Mouse (Mus musculus) adrenal gland, postnatal 4 days (tissue): Measurements from ENCODE around the gene G2e3. TPM values are rescaled to one million over a fixed set of nuclear protein-coding genes. Genes with fewer than 3 reads are reported as not detected.

Experiments
- DNase-seq, 2 experiments: peaks; one replicate each; pipeline ENCODE4 v3.0.0; 2021 to 2022; ENCODE audit warnings: low spot score in 2 of 2, mixed read lengths in 2 of 2
- long read RNA-seq, 2 experiments: library from polyadenylated mRNA; stranded (forward); transcript quantifications; one replicate each; pipeline ENCODE4 v2.0.0; 2021
- total RNA-seq, 2 experiments: library from RNA; stranded (reverse); gene quantifications; 2 replicates each; pipeline ENCODE4 v1.2.3; 2021

The G2e3 gene
- total RNA-seq, result 10 to 100 TPM; 22.2 to 22.4 TPM
- long read RNA-seq, experiment 1, partial matches to known transcripts, result 0 of 4 reads
- long read RNA-seq, experiment 1, other reads (novel, unspliced or antisense), result 3 of 4 reads
- long read RNA-seq, experiment 2, full-length matches to known transcripts, result 9 of 13 reads
- long read RNA-seq, experiment 2, partial matches to known transcripts, result 2 of 13 reads
- long read RNA-seq, experiment 2, other reads (novel, unspliced or antisense), result 2 of 13 reads

DNA sequence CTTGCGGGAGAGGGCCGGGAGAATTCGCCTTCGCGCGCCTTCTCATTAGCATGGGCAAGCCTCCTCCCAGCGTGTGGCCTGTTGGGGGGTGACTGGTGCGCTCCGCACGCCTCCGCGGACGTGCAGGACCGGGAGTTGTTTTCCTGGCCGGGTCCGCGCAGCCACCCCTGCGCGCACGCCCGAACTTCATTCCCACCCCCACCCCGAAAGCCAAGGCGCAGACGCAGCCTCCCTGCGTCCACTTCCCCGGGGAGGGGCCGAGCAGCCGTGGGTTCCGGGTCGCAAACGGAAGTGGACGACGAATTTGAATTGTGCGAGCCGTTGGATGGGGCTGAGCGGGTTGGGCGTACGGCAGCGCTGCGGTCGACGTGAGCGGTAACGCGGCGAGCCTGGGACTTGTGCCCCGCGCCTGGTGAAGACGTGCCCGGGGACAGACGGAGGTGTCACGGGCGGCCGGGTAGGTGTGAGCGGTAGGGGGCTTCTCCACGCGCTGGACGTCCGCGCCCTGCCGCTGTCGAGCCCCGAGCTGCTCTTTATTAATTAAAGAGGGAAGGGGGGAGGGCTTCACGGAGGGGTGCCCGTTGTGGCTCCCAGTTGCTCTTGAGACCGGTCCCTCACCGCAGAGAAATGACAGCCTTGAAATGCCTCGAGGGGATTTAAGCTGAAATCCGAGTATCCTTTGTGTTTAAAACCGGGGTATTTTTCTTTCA lies at the start of gene G2e3:
TSS of gene G2e3 (plus strand) at position 74 of the 710 bp plus-strand sequence.
- DNase-seq, result peak; percentile 72 to 86

DNA sequence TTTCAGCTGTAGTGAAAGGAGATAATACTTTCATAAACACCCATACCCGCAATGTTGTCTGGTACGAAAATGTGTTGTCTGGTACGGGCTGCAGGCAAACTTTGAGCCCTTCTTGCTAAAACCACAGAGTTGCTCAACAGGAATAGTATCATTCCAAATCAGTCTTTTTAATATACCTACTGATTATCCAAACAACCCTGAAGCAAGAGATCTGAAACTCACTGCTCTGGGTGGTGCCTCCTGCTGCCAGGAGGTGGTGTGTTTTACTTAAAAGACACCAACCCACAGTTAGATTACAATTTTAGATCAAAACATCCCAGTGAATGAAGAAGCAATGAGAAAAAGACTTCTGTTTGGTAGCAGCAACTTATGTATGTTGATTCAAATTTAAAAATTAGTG lies 24.3 kb upstream of the G2e3 start:
- no peak for DNase-seq

GRCm38 (mm10) chr12:51326819-51327218 lies 21.0 kb upstream of the G2e3 start:
- no peak for DNase-seq

DNA sequence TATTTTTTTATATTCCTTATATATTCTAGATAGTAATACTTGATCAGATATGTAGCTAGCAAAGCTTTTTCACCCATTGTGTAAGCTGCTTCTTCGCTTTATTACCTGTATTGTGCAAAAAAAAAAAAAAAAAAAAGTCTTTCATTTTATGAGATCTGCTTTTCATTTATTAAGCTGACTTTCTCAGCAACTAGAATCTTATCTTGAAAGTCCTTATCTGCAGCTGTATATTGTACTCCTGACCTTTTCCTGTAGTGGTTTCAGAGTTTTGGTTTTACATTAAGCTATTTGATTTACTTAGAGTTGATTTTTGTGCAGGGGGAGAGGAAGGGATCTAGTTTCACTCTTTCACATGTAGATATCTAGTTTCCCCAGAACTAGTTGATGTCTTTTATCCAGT lies 10.8 kb upstream of the G2e3 start:
- DNase-seq, result no peak

DNA sequence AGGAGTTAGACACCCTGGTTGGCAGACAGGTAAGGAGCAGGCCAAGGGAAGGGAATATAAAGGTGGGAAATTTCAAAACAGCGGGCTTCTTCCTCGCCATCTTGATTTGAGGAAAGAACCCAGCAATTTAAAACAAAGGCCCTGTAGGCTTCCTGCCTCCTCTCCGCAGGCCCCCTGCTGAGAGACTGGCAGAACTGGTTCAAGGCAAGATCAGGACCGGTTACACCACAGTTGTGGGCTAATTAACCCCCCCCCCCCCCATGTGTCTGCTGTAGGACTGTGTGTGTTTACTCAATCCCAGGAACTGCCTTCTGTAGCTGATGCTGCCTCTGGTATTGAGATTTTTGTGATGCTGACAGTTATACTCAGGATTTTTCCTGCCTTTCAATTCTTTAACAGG lies 1.7 kb upstream of the G2e3 start:
- DNase-seq, result no peak

GRCm38 (mm10) chr12:51348698-51348998 lies 787 bp downstream of the G2e3 start:
- DNase-seq, result no peak

DNA sequence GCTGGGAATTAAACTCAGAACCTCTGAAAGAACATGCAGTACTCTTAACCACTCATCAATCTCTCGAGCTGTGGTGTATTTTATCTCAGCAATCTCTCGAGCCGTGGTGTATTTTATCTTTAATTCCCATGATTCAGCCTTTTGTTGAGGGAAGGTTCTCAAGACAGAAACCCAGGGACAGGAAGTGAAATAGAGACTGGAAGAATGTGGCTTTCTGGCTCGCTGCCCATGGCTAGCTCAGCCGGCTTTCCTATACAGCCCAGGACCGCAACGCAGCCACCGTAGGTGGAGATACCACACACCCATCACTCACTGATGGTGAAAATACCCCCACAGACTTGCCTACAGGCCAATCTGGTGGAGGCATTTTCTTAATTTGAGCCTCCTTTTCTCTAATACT lies 7.4 kb downstream of the G2e3 start:
- DNase-seq, result no peak

GRCm38 (mm10) chr12:51361294-51361693 lies 13.4 kb downstream of the G2e3 start:
- no peak for DNase-seq

GRCm38 (mm10) chr12:51362898-51363297 lies 15.0 kb downstream of the G2e3 start:
- no peak for DNase-seq

GRCm38 (mm10) chr12:51368504-51368903 lies 20.6 kb downstream of the G2e3 start:
- no peak for DNase-seq

DNA sequence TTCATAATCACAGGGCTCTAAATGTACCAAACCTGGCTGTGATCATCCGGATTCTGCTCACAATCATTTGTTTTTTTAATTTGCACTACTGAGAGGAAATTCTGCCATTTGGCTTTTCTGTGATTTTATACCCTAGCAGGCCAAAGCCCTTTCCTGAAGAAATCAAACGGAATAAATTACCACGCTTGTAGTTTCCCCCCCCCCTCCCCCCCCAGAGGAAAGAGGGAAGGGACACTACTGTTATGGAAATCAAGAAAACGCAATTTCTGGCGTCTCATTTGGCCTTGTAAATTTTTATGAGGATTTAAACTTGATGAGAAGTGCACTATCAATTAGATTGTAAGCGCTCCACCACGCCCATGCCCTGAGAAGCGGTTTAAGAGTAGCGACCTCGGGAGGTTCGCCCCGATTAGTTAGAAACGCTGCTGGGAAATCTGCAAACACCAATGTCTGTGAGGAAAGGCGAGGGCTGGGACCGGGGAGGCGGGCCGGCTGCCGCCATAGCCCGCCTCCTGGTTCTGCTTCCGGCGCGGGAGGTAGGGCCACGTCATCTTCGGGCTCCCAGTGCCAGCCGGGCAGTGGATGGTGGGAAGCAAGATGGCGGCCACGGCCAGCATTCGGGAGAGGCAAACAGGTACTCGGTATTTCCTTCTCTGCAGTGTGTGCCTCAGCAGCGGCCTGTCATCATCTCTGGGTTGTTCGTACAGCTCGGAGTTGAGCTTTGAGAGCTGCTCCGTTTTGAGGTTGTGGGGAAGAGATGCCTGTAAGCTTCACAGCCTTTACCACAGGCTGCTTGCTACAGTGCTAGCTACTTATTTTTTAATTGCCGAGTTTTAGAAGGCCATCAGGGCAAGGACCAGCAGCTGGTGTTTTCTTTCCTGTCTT lies 29.4 kb downstream of the G2e3 start, which contains the start of gene Scfd1:
TSS of gene Scfd1 (plus strand) at position 508 of the 885 bp plus-strand sequence.
- DNase-seq, result peak; percentile 80 to 86

DNA sequence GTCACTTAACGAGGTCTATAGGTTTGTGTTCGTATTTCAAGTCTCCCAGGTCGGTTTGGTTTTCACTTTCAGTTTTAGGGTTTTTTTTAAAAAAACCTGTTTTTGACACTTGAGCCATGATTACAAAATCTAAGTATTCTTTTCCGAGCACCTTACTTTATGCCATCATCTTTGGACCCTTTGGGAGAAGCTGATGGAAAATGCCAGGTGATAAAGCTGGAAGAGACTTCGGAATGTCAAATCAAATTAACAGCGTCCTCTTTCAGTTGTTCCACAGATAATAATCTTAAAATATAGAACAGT lies 30.0 kb downstream of the G2e3 start:
- DNase-seq, result no peak

DNA sequence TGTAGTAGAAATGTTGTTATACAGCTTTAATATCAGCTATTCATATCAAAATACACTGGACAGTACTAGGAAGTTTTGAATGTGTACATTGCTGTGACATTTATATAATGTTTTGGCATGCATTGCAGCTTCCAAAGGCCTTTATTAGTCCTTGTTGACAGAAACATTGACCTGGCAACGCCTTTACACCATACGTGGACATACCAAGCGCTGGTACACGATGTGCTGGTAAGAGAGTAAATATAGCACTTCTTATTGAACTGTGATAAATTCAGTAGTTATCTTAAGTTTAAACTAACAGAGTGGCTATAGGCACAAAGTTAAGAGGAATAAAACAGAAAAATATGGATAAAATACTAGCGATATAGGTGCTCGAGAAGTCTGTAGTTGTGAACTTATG lies 52.0 kb downstream of the G2e3 start:
- no peak for DNase-seq

GRCm38 (mm10) chr12:51402060-51402698 lies 54.3 kb downstream of the G2e3 start:
- DNase-seq, result no peak

DNA sequence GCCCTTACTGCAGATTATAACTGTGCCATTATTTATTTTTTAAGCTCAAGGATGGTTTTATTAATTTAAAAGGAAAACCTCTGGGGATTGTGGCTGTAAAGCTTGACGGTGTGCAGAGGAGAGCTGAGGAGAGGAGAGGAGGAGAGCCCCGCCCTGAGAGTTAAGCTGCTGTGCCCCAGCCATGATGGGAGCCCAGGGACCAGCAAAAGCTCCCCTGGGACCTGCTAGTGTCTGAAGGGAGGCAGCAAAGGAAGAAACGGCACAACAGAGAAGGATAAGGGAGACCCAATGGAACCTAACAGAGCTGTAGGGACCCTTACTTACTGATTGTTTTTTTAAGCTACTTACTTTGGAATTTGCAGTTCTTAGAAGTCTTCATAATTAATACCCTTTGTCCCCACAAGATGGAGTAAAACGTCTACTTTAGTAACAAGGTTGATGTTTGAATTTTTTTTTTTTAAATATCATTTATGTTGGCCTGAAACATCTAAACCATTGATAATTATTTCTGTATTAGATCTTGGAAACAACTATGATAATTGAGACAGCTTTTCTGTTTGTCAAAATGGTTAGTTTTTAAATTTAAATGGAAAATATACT lies 56.2 kb downstream of the G2e3 start:
- no peak for DNase-seq

DNA sequence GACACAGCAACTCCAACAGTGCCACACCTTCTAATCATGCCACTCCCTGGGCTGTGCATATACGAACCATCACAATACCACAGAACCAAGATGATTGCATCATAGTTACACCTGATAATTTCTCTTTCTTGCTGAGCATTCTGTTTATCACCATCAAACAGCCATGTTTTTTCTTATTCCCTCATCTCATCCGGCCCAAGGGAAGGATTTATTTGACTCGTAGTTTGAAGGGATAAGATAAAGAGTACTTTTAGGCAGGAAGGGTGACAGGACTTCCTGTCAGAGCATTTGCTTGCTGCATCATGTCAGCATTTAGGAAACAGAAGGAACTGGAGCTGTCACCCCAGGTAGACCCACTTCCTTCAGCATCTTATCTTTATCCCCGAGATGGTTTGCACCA lies 63.5 kb downstream of the G2e3 start:
- no peak for DNase-seq

Other genes starting within 250 kb of the G2e3 start
- gene Scfd1, start 29.4 kb downstream of the G2e3 start, total RNA-seq, result 10 to 100 TPM; 75.5 to 76.8 TPM
- under 1 TPM; 0.79 to 0.87 TPM for gene Coch, start 245.3 kb downstream of the G2e3 start, total RNA-seq